Mouse (Mus musculus) ES-Bruce4 (cell line): Measurements from ENCODE around the gene Lipe. TPM values are rescaled to one million over a fixed set of nuclear protein-coding genes. Genes with fewer than 3 reads are reported as not detected.

Experiments used
- H3K27ac ChIP-seq: 2 replicates; pipeline ENCODE4 v1.5.1; 2012; ENCODE audit warnings: low read length, inconsistent platforms; ENCODE audit not compliant: insufficient read depth
- H3K27me3 ChIP-seq: 2 replicates; pipeline ENCODE4 v1.6.1; 2012; ENCODE audit warnings: mild to moderate bottlenecking, low read length, inconsistent platforms; ENCODE audit not compliant: control insufficient read depth, poor library complexity, insufficient read depth, severe bottlenecking
- H3K36me3 ChIP-seq: 2 replicates; pipeline ENCODE4 v1.6.1; 2012; ENCODE audit warnings: inconsistent platforms, mild to moderate bottlenecking, low read length, moderate library complexity; ENCODE audit not compliant: control insufficient read depth, poor library complexity, insufficient read depth, severe bottlenecking
- H3K4me1 ChIP-seq: one replicate; pipeline ENCODE4 v1.8.1; 2011; ENCODE audit warnings: low read length; ENCODE audit not compliant: control insufficient read depth, insufficient read depth
- H3K4me3 ChIP-seq: 2 replicates; pipeline ENCODE4 v1.5.1; 2011; ENCODE audit warnings: low read depth, mild to moderate bottlenecking, low read length
- H3K9ac ChIP-seq: 2 replicates; pipeline ENCODE4 v1.6.1; 2012; ENCODE audit warnings: low read depth, mild to moderate bottlenecking, inconsistent platforms; ENCODE audit not compliant: poor library complexity, severe bottlenecking
- H3K9me3 ChIP-seq: replicated peaks from 2 replicates; pipeline ENCODE4 v1.6.1; 2012; ENCODE audit warnings: mild to moderate bottlenecking, low read length, inconsistent platforms; ENCODE audit not compliant: control insufficient read depth, poor library complexity, insufficient read depth, severe bottlenecking
- CTCF ChIP-seq: IDR thresholded peaks from one replicate; pipeline ENCODE4 v1.8.1; 2011; ENCODE audit warnings: low read depth, low read length
- EP300 ChIP-seq: IDR thresholded peaks from 2 replicates; pipeline ENCODE4 v1.6.1; 2011; ENCODE audit warnings: low read depth, low read length; ENCODE audit not compliant: insufficient read depth
- POLR2A ChIP-seq: IDR thresholded peaks from one replicate; pipeline ENCODE4 v1.8.1; 2011; ENCODE audit warnings: low read length; ENCODE audit not compliant: insufficient read depth
- polyA plus RNA-seq: library from polyadenylated mRNA; stranded (reverse); fragments of >200 nt; gene quantifications from 2 replicates; pipeline ENCODE4 v1.2.4, GENCODE M21; 2011; ENCODE audit warnings: low read depth; ENCODE audit not compliant: missing spikeins, insufficient read depth, insufficient read length

The Lipe gene
- polyA plus RNA-seq, 1 experiment, result 18.0 TPM

DNA sequence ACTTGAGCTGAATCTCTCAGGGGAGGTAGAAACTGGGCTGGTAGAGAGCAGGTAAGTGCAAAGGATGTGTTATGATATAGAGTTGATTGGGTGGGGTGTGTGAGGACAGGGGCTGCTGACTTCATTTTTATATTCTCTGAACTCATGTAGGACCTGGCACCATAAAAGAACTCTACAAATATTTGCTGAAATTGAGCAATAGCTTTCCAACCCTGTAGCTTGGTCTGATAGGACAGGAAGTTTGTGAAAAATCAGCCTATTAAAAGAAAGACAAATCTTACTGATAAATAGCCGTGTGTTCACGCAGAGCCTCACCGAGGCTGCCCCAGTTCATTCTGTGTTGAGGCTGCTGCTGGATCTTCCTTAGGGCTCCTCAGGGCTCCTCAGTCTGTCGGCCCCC is 21.4 kb upstream of the Lipe start:
- Histone ChIP-seq H3K9ac (no peak overlapping the region), H3K36me3 (no peaks in the 10 kb centered on the region), H3K9me3 (no peaks in the 10 kb centered on the region), H3K27me3 (no peaks in the 10 kb centered on the region), H3K4me3 (no peak overlapping the region), H3K27ac (no peak overlapping the region), H3K4me1 (no peaks in the 10 kb centered on the region)
- TF ChIP-seq POLR2A (no peak), EP300 (no peak), CTCF (no peak)

- TF ChIP-seq CTCF, result no peak
- TF ChIP-seq POLR2A, result no peak
- TF ChIP-seq EP300, result no peak
- Histone ChIP-seq H3K27me3 (no peaks in the 10 kb centered on the region), H3K36me3 (no peaks in the 10 kb centered on the region), H3K9ac (no peak overlapping the region), H3K27ac (no peak overlapping the region), H3K4me1 (no peaks in the 10 kb centered on the region), H3K9me3 (no peaks in the 10 kb centered on the region), H3K4me3 (no peak overlapping the region)
Measured at GRCm38 (mm10) chr7:25419536-25419935, 21.0 kb upstream of the Lipe start.

GRCm38 (mm10) chr7:25417597-25417996 is 19.1 kb upstream of the Lipe start:
- no peak overlapping the region for H3K4me3 ChIP-seq
- TF ChIP-seq CTCF (peak; percentile 56), EP300 (no peak), POLR2A (no peak)
- no peak overlapping the region for H3K9ac ChIP-seq

GRCm38 (mm10) chr7:25412833-25413441 is 14.4 kb upstream of the Lipe start, which contains the start of gene Cxcl17:
Gene Cxcl17 (minus strand): TSS chr7:25412886.
- H3K9me3 ChIP-seq, result no peaks in the 10 kb centered on the region
- H3K36me3 ChIP-seq, result no peaks in the 10 kb centered on the region; the same call in 1 of the 2 replicates
- TF ChIP-seq EP300 (no peak), CTCF (no peak), POLR2A (no peak)
- H3K27ac ChIP-seq, result no peak within 1 kb of the TSS
- no peak within 1 kb of the TSS for H3K9ac ChIP-seq
- peaks cover 2% of the 10 kb centered on the region for H3K4me1 ChIP-seq
- no peak within 1 kb of the TSS for H3K4me3 ChIP-seq
- H3K27me3 ChIP-seq, result no peaks in the 10 kb centered on the region

More at GRCm38 (mm10) chr7:25417597-25417996, 19.1 kb upstream of the Lipe start:
- Histone ChIP-seq H3K27ac (no peak overlapping the region), H3K27me3 (no peaks in the 10 kb centered on the region), H3K36me3 (no peaks in the 10 kb centered on the region), H3K4me1 (peaks cover 2% of the 10 kb centered on the region), H3K9me3 (no peaks in the 10 kb centered on the region)

DNA sequence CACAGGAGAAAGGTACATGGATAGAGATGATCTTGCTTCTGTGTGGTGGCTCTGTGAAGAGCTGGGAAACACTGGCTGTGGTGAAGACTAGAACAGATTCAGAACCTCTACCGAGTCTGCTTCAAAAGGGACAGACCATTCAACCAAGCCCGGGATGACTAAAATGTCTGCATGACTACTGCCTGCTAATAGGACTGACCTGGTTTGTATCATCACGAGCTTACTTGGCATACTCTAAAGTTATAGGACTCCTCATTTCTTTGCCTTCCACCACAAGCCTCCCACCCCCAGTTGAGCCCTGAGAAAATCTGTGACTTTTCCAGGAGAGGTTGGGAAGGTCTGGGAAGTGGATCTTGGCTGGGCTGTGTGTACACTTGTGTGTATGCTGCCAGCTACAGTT is 13.4 kb upstream of the Lipe start:
- no peak overlapping the region for H3K27ac ChIP-seq
- no peaks in the 10 kb centered on the region for H3K27me3 ChIP-seq
- peaks cover 2% of the 10 kb centered on the region for H3K4me1 ChIP-seq
- no peak for TF ChIP-seq CTCF
- no peak overlapping the region for H3K4me3 ChIP-seq
- H3K9me3 ChIP-seq, result no peaks in the 10 kb centered on the region
- H3K36me3 ChIP-seq, result no peaks in the 10 kb centered on the region; the same call in 1 of the 2 replicates
- H3K9ac ChIP-seq, result no peak overlapping the region

DNA sequence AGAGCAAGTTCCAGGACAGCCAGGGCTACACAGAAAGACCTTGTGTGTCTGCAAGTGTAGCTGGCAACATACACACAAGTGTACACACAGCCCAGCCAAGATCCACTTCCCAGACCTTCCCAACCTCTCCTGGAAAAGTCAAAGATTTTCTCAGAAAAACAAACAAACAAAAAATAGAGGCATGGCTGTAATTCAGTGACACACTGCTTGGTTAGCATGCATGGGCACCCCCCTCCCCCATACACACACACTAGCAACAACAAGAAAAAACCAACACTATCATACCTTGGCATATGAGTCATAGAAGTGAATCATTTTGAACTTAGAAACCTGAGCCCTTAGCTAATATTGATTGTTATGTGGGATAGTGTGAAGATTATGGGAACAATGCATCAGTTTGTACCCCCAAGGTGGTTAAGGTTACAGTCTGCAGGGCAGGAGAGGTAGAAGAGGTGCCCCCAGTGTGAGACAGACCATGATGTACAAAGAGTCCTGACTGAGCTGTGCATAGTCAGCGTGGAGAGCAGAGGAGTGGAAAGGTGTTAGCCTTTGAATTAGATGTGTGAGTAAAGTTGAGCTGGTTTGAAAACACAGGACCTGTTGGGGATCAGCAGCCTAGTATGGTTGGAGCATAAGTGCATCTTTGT is 12.6 kb upstream of the Lipe start:
- Histone ChIP-seq H3K4me3 (no peak overlapping the region), H3K27me3 (no peaks in the 10 kb centered on the region), H3K36me3 (peaks cover 1% of the 10 kb centered on the region; the same call in 1 of the 2 replicates), H3K27ac (no peak overlapping the region), H3K9ac (no peak overlapping the region), H3K4me1 (peaks cover 2% of the 10 kb centered on the region), H3K9me3 (no peaks in the 10 kb centered on the region)
- TF ChIP-seq CTCF, result no peak
- TF ChIP-seq EP300, result no peak
- no peak for TF ChIP-seq POLR2A
